Mouse (Mus musculus) G1E (cell line): ENCODE measurements at regions not wholly inside any gene's neighbourhood (a gene's known extent, or its start where the extent isn't known, plus 50 kb on each side); places are given as distances from the start of the nearest gene placed in this dataset.

Experiments used
- CTCF ChIP-seq: IDR thresholded peaks from 2 replicates; pipeline ENCODE4 v1.5.1; 2012; ENCODE audit warnings: low read depth, low read length, inconsistent platforms, mixed read lengths
- POLR2AphosphoS5 ChIP-seq: IDR thresholded peaks from 2 replicates; pipeline ENCODE4 v1.6.1; 2012; ENCODE audit warnings: low read depth, low read length, inconsistent platforms; ENCODE audit not compliant: insufficient replicate concordance

- no peak for TF ChIP-seq CTCF
- TF ChIP-seq POLR2AphosphoS5 = no peak
These were observed 1628.4 kb upstream of the Gm6569 start for GRCm38 (mm10) chr15:72205950-72206349.
